Comparison of ENCODE assay signal across 9 mouse cellular contexts in the genomic region with DNA sequence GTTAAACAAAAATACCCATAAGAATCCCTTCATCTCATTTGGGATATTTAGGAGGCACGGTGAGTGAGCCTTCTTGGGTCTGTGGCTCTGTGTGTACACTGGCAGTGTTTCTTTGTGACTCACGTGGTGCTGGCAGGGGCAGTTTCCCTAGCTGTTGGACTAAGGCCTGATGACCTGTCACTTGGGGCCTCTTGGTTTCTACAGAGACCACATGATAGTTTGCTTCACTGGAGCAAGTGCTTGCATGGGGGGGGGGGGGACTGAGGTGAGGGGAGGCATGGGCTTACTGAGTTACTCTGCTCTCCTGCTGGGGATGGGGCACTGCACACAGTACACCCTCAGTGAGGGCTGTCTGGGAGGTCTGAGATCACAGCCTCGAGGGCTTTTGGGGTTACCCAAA.
DNase-seq lines count a peak whose midpoint lies in the region; ATAC-seq and TF ChIP-seq lines count a peak whose summit lies in the region.
"Had no signal": no experiment of that assay in that cellular context is flagged by ENCODE, and none has a peak within 500 bp of the region (broad histone marks: within the 10 kb centered on the region; RNA-seq: fewer than 3 reads in every experiment).

No protein-coding gene starts in this region.

- no peak overlapping the region for H3K4me2 ChIP-seq in neural tube, embryonic 12.5 days (replicated peaks)
- no peak overlapping the region for H3K4me2 ChIP-seq in neural tube, embryonic 15.5 days
- H3K4me2 ChIP-seq: limb, embryonic 12.5 days had no signal

- H3K27ac ChIP-seq in neural tube, embryonic 12.5 days = no peak overlapping the region
- no peak overlapping the region for H3K27ac ChIP-seq in neural tube, embryonic 15.5 days (replicated peaks)
- no peak overlapping the region for H3K27ac ChIP-seq in kidney, adult 2 months (ENCODE audit: insufficient read depth, low read depth, low read length)
- no peak overlapping the region for H3K27ac ChIP-seq in thymus, adult 2 months (ENCODE audit: control insufficient read depth, insufficient read depth, low read length)
- H3K27ac ChIP-seq: limb, embryonic 12.5 days had no signal

- no peaks in the 10 kb centered on the region for H3K4me1 ChIP-seq in neural tube, embryonic 12.5 days
- H3K4me1 ChIP-seq in neural tube, embryonic 15.5 days = peaks cover 10% of the 10 kb centered on the region; the same call in 1 of the 2 replicates
- no peaks in the 10 kb centered on the region for H3K4me1 ChIP-seq in kidney, adult 2 months (ENCODE audit: control insufficient read depth, insufficient read depth, low read length)
- H3K4me1 ChIP-seq in thymus, adult 2 months (replicated peaks; ENCODE audit: control insufficient read depth, insufficient read depth, low read length) = no peaks in the 10 kb centered on the region

- no peak overlapping the region for H3K9ac ChIP-seq in neural tube, embryonic 12.5 days
- H3K9ac ChIP-seq in neural tube, embryonic 15.5 days (replicated peaks) = no peak overlapping the region
- H3K9ac ChIP-seq: limb, embryonic 12.5 days had no signal

- no peak overlapping the region for H3K4me3 ChIP-seq in neural tube, embryonic 12.5 days
- H3K4me3 ChIP-seq in neural tube, embryonic 15.5 days (replicated peaks) = no peak overlapping the region
- no peak overlapping the region for H3K4me3 ChIP-seq in kidney, adult 2 months (ENCODE audit: insufficient read depth, low read depth, low read length)
- H3K4me3 ChIP-seq in thymus, adult 2 months (ENCODE audit: control insufficient read depth, insufficient read depth, low read length) = no peak overlapping the region
- H3K4me3 ChIP-seq: limb, embryonic 12.5 days had no signal

- no peak for TF ChIP-seq CTCF in kidney, adult 2 months (conservative IDR thresholded peaks at IDR 0.05; ENCODE audit: insufficient read depth, insufficient read length, low read depth, low read length)
- no peak for TF ChIP-seq CTCF in thymus, adult 2 months (IDR thresholded peaks at IDR 0.05; ENCODE audit: borderline replicate concordance, control insufficient read depth, extremely low read depth, insufficient read depth, low read length, poor library complexity)

- H3K36me3 ChIP-seq in neural tube, embryonic 12.5 days = no peaks in the 10 kb centered on the region
- H3K36me3 ChIP-seq in neural tube, embryonic 15.5 days = no peaks in the 10 kb centered on the region
- peaks cover 5% of the 10 kb centered on the region; the same call in 1 of the 2 replicates for H3K36me3 ChIP-seq in kidney, adult 2 months (ENCODE audit: control insufficient read depth, insufficient read depth, low read length)
- no peaks in the 10 kb centered on the region for H3K36me3 ChIP-seq in thymus, adult 2 months (ENCODE audit: control insufficient read depth, insufficient read depth, low read length)
- H3K36me3 ChIP-seq: limb, embryonic 12.5 days had no signal

- 0 out of 2 replicates have a peak, but pooled peaks have one; percentile 17 for ATAC-seq in neural tube, embryonic 12.5 days (ENCODE audit: low FRiP score, low read depth)
- ATAC-seq in neural tube, embryonic 15.5 days (ENCODE audit: low FRiP score) = no peak

- DNase-seq in adrenal gland, adult (ENCODE audit: inconsistent age in 2 of 2, low spot score in 1 of 2) = peak; percentile 7 to 62
- DNase-seq in adrenal gland, postnatal 4 days (ENCODE audit: low spot score in 2 of 2) = no peak
- DNase-seq in kidney, adult 2 months = peak; percentile 50
- DNase-seq in thymus, adult 2 months = no peak
- DNase-seq in right cerebral cortex, postnatal 25 days = no peak
- DNase-seq in spleen, postnatal 36 days (ENCODE audit: low spot score in 2 of 2) = no peak

- WGBS in neural tube, embryonic 12.5 days = 62% methylated on average over 3 of the region's 3 CpGs
- whole genome bisulfite sequencing in neural tube, embryonic 15.5 days = 61% methylated on average over 3 of the region's 3 CpGs
- 27% methylated on average over 3 of the region's 3 CpGs for WGBS in kidney, adult 2 months
- WGBS in thymus, adult 2 months = 30% methylated on average over 3 of the region's 3 CpGs

- H3K27me3 ChIP-seq in neural tube, embryonic 12.5 days (replicated peaks) = no peaks in the 10 kb centered on the region
- no peaks in the 10 kb centered on the region for H3K27me3 ChIP-seq in neural tube, embryonic 15.5 days (replicated peaks)
- H3K27me3 ChIP-seq in kidney, adult 2 months (replicated peaks; ENCODE audit: control insufficient read depth, insufficient read depth, low read length) = no peaks in the 10 kb centered on the region
- no peaks in the 10 kb centered on the region for H3K27me3 ChIP-seq in thymus, adult 2 months (ENCODE audit: control insufficient read depth, insufficient read depth, low read length)
- H3K27me3 ChIP-seq: limb, embryonic 12.5 days had no signal

- H3K9me3 ChIP-seq in neural tube, embryonic 12.5 days = no peaks in the 10 kb centered on the region
- H3K9me3 ChIP-seq in neural tube, embryonic 15.5 days (replicated peaks) = no peaks in the 10 kb centered on the region
- H3K9me3 ChIP-seq: limb, embryonic 12.5 days had no signal

- TF ChIP-seq POLR2A in kidney, adult 2 months (IDR thresholded peaks at IDR 0.05; ENCODE audit: low read depth, low read length) = no peak
- no peak for TF ChIP-seq POLR2A in thymus, adult 2 months (IDR thresholded peaks at IDR 0.05; ENCODE audit: control insufficient read depth, extremely low read depth, insufficient read depth, low read length, poor library complexity)

Comparison
In these comparisons a context has a peak if more than half of its experiments do, and no peak if none do; other contexts are left out.
1. DNase-seq: peak in adrenal gland, adult (2 of 2) and kidney, adult 2 months (single experiment); none in adrenal gland, postnatal 4 days (0 of 2), thymus, adult 2 months (single experiment), right cerebral cortex, postnatal 25 days (single experiment) and spleen, postnatal 36 days (0 of 2).